Mouse (Mus musculus) adrenal gland, adult 18-20 months (tissue): ENCODE measurements around the gene Ndufa9. TPM values are rescaled to one million over a fixed set of nuclear protein-coding genes. Genes with fewer than 3 reads are reported as not detected.
A peak's percentile ranks its signal among the peaks of the same experiment; 100 is the strongest.

ENCODE experiments used
- DNase-seq, 2 experiments: peaks; one replicate each; pipeline ENCODE4 v3.0.0; 2021 to 2022; ENCODE audit warnings: low spot score in 2 of 2
- long read RNA-seq, 2 experiments: library from polyadenylated mRNA; stranded (forward); transcript quantifications; one replicate each; pipeline ENCODE4 v2.0.0; 2021
- total RNA-seq, 2 experiments: library from RNA; stranded (reverse); gene quantifications; 1 replicate in 1 of 2; 2 replicates in 1 of 2; pipeline ENCODE4 v1.2.3; 2021

The Ndufa9 gene
- total RNA-seq = 100 to 1,000 TPM; 233 to 311 TPM
- long read RNA-seq, experiment 1, transcript Ndufa9-203 (11 exons, 1,445 nt) = major isoform, 120 of 122 reads
- long read RNA-seq, experiment 1, partial matches to known transcripts = 0 of 122 reads
- long read RNA-seq, experiment 1, other reads (novel, unspliced or antisense) = 2 of 122 reads
- long read RNA-seq, experiment 2, transcript Ndufa9-203 (11 exons, 1,445 nt) = major isoform, 302 of 319 reads
- long read RNA-seq, experiment 2, partial matches to known transcripts = 10 of 319 reads
- long read RNA-seq, experiment 2, other reads (novel, unspliced or antisense) = 7 of 319 reads

DNA sequence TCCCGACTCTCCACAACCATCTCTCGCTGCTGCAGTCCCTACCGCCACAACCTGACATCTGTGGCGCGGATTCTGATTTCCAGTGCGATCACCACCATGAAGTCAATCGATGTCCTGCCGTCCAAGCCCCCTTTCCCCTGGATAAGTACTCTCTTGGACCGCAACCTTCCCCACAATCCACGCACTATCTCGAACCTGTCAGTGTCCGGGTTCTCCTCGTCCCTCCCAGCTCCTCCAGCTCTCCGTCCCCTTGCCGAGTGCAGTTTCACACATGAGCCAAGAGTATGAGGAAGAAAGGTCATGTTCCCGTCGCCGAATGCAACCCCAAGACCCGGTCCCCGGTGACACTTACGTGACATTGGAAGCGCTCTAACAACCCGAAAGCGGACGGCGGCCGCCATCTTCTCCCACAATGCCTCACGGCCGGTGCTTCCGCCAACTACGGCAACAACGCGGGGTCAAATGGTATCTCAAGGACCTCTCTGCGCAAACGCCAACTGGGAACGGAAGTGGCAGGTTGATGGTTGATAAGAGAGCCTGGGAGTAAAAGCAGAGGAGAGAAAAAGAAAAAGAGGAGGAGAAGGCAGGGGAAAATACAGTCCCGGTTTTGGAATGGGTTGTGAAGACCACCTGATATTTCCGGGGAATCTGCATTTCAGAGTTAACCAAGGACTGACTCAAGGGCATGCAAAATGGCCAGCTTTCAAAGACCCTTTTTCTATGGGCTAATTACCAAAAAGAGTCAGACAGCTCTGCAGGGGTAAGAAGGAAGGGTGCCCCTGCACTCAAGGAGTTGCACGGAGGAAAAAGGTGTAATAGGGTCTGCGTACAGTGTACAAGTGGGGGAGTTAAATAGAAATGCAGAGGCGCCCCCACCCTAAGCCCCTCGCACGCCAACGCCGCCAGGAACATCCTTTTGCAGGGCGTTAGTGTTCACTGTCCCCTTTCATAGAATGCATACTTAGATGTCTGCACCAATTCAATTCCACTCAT is at the start of gene Ndufa9:
Ndufa9 (minus strand) TSS at position 425 of the 993 bp plus-strand sequence.
- peak; percentile 95 to 97 for DNase-seq

DNA sequence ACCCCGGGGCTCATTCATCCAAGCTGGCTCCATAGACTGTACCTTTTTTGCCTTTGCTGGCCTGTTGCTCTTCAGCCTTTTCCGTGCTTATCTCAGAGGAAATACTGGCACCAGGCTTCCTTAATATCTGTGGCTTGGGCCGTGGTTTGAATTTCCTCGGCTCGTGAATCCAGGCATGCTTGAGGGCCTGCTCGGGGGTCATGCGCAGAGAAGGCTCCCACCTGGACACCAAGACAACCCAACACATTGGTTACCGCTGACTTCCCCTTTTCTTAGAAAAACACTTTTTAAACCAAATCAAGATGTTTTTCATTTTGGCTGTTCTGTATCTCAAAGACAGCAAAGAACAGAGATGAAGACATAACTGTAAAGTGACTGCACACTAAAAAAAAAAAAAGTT is 28.2 kb upstream of the Ndufa9 start:
- DNase-seq = no peak

DNA sequence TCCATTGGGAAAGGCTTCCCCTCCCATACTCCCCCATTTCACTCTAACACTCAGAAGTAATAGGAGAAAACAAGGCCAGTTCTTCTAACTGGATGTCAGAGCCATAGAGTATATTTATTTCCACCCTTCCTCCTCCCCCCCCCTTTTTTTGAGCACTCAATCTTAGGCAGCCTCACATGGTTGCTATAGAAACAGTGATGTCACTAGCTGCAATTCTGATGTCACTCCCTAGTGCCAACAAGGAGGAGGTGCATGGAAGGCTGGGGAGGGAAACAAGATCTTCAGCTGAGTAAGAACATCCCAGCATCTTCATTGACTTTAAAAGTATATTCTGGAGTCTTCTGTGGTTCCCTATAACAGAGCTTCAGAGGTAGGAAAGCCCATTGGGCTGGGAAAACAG is 3.9 kb upstream of the Ndufa9 start, which contains the start of gene Akap3:
Akap3 (plus strand) TSS at position 218 of the 400 bp plus-strand sequence.
- no peak for DNase-seq

DNA sequence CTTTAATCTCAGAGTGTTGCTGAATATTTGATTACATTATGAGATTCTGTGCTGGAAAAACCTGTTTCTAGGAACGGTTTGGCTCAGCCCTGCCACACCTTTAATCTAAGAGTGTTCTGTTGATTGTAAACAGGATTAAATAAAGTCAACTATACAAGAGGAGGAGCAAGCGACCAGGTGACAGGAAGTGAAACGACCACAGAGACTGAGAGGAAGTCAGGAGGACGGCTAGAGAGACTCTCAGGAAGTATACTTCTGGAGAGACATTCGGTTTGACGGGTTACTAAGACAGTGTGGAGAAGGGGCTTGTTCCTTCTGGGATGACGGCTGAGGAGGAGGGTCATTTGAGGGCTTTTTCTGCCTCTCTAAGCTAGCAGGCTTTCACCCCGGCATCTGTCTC is 12.3 kb downstream of the Ndufa9 start:
- no peak for DNase-seq

DNA sequence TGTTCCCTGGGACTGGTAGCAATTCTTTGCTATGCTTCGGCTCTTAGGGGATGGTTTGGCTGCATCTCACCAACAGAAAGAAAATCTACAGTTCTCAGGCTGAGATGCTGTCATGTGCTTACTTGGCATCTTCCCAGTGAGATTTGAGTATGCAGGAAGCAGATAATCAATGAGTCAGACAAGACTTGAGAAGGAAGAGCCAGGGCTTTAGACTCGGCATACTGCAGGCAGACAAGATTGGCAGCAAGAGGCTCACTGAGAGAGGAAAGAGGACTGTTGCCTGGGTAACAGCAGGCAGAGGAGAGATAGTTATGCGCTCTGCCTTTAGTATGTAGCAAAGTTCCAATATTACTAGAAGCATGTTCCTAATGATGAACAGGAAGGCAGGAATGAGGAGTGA is 25.8 kb downstream of the Ndufa9 start:
- DNase-seq = no peak

DNA sequence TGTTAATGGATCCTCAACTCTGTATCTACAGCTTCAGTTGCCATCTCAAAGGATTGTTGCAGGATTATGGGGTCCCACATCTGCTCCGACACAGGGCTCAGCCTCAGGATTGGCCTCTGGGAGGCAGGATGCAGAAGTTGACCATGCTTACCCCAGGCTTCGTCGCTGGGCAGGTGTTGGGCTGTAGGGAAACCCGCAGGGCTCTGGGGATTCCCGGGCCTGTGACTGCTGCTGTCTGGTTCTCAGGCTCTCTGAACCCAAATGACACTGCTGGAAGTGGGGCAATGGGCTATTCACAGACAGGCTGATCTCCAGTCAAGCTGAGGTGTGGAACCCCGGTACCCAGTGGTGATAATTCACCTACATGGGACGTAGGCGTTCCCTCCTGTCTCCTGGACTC is 32.6 kb downstream of the Ndufa9 start:
- no peak for DNase-seq

DNA sequence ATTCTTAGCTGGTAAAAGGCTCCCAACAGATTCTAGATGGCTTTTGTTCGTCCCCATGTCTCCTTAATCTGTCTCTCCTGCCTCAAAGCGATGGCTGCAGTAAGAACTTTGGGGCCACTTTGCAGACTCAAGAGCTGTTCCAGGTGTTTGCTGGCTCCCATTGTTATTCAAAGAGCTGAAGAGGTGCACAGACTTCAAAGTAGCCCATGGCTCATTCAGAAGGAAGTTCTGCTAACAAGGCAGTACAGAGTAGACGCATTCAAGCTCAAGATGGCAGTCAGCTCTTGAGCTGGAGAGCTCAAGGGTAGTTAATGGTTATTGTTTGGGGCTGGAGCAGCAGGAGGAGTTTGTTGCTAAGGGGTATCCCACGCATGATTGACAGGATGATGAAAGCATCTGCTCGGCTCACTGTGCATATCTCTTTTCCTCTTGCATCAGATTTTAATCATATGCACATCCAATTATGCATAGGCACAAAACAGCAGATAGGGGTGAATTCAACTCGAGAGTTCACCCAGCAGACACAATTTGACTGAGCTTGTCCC is 33.7 kb downstream of the Ndufa9 start:
- DNase-seq = no peak

DNA sequence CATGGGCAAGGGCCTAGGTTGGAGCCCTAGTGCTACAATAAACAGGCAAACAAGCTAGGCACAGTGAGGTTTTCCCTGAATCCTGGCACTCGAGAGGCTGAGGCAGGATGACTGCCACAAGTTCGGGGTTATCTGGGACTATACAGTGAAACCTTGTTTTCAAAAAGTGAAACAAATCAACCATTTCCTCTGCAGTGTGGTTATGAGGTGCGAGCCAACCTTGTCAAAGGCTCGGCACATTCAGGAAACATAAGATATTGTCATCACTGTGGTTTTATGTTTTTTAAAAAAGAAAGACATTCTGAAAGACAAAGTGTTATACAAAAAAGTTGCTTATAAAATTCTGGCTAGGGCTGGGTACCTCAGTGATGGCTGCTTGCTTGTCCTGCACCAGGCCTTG is 37.5 kb downstream of the Ndufa9 start:
- no peak for DNase-seq

DNA sequence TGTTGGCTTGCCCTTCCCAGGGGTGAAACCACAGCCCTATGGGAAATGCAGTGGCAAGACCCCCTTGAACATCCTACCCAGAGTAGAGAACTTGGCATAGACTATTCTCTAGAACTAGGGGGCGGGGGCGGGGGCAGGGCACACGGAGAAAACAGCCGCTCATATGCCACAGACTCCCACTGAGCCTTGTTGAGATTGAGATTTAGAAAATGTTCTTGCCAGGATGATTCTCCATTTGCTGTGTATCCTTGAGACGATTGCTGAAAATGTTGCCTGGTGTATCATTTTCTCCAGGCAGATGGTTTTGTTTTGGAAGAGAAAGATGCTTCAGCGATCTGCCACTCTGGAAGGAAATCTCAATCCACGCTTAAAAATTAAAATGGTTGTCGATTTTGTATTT is 40.4 kb downstream of the Ndufa9 start:
- no peak for DNase-seq

DNA sequence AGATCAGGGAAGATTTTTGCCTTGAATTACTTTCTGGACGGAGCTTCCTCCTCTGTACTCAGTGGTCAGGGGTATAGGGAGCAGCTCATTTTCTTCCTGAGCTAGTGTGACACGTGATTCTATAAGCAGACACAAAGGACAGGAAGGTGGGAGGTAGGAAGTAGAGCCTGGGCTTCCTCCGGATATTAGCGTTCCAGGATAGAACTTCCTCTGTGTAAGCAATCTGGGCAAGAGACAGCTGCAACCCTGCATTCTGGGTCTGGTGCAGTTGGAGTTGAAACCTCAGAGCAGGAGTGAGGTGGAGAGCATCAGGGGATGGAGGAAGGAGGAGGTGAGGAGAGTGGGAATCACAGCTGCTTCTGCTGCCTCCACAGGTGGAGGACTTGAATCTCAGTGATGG is 40.8 kb downstream of the Ndufa9 start:
- no peak for DNase-seq

DNA sequence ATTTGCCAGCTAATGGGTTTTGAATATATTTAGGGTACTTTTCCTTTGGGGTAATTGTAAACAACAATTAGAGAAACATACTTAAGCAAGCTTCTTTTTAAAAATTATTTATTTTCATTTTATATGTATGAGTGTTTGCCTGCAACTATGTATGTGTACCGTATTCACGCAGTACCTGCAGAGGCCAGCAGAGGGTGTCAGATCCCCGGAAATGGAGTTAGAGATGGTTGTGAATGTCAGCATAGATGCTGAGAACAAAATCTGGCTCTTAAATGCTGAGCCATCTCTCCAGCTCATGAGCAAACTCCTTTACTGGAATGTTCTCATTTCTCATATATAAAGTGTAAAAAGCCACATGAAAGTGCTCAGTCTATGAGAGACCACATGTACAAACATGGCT is 42.2 kb downstream of the Ndufa9 start:
- DNase-seq = no peak

DNA sequence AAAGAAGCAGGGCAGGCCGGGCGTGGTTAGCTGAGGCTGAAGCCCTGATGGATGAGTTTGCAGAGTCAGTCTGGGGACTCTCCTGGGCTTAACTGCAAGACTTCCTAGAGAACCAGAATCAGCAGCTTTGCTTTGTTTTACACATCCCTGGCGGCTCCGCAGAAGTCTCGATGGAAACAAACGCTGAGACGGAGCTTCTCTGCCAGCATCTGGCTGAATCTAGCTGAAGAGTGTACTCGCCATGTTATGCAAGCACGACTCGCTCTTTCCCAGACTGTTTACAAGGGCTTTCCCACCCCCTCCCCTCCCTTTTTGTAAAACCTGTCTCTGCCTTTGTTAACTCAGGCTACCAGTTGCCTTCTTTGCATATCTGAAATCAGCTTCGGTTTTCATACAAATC is 46.0 kb downstream of the Ndufa9 start:
- no peak for DNase-seq

DNA sequence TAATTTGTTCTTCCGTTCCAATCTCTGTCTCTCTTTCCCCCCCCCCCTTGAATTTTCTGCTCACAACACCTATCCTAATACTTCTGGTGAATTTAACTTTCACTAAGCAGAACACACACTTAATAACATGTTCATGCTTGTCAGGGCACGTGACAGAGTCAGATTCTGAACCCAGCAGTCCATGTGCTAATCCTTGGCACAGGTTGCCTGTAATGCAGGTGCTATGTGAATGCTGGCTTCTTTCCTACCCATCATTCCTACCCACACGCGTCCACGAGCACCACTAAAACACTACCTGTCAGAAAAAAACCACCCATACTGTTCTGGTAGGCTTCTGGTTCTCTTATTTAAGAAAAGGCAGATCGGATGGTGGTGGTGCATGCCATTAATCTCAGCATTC is 54.2 kb downstream of the Ndufa9 start:
- DNase-seq = no peak

DNA sequence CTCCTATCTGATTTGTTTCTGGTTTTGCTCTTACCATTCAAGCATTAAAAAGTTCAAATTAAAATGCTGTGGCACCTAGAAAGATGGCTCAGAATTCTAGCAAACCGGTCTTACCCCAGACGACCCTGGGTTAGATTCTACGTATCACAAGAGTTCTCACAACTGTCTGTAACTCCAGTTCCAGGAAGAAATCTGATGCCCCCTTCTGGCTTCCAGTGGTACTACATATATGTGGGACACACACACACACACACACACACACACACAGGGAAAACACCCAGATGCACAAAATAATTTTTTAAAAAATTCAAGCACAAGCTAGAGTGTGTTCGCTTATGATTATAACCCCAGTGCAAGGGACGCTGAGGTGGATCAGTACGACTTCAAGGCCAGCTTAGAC is 55.2 kb downstream of the Ndufa9 start:
- DNase-seq = no peak

DNA sequence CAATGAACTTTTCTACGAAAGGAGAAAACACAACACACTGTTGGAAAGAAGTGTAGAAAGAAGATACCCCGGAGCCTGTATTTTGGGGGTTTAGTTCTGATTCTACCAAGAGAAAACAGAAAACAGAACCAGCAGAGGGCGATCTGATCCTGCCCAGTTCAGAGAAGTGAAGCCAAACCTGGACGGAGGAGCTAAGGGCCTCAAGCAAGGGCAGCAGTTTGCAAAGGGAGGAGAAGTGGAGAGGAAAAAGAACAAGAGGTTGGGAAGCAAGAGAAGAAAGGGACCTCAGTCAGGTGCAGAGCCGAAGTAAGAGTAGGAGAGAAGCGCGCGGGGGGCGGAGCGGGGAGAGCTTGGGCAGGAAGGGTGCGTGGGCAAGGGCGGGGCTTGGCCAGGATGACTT is 57.0 kb downstream of the Ndufa9 start:
- DNase-seq = no peak

DNA sequence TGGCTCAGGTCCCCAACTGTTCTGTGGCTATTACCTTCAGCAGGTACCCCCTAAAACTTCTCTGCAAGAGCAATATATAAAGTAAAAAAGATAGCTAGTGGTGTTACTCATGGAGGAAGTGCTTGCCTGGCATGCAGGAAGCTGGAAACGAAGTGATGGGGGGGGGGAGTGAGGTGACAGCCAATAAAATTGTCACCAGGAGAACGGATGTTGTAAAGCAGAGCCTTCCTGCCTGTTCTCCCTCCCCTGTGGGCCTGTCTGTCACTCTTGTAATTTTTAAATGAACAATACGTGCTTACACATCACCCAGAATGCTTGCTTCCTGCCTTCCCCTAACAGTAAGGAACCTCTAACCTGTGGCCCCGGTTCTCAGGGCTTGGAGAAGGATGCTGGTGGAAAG is 57.4 kb downstream of the Ndufa9 start:
- no peak for DNase-seq

DNA sequence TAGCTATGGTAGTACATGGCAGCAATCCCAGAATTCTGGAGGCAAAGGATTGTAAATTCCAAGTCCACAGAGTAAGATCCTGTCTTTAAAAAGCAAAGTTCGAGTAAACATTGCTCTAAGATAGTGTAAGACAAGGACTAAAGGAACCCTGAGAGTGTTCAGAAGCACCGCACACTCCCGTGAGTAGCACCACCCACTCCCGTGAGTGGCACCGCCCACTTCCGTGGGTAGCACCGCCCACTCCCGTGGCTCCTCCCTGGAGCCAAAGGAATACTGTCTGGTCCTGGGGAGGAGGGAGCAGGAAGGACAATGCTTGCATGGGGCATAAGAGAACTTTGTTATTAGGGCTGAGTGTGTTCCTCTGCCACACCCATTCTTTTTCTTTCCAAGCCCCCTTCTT is 60.1 kb downstream of the Ndufa9 start:
- no peak for DNase-seq

DNA sequence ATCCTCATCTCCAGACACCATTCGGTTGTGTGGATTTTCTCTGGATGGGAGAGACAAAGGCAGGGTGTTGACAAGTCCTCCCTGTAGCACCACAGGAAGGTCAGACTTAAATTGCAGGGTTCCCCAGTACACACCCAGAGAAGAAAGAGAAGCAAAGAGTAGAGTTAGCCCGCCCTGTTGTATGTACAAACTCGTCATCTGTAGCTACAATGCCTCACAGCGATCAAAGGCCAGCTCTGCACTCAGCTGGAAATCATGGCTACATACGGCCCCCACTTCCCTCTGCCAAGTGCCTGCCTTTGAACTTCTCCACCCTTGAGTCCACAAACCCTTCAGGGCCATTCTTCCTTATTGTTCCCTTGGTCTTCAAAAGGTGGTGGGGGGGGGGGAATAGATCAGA is 64.7 kb downstream of the Ndufa9 start:
- no peak for DNase-seq

DNA sequence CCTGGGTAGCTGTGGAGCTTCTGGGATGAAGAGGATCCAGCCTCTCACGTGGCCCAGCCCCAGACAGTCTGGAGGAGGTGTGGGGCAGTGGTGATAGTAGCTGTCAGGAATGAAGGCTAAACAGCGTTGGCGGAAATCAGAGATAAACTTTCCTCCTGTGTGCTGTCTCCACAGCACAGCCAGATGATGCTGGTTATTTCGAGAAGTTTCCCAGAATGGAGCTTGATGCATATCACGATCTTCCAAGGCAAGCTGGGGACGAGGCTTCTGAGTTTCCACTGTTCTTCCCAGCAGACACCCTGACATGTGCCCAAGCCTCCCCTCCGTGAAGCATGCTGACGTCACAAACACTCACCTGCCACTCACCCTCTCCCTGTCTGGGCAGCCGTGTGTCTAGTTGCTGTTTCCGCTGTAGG is 65.3 kb downstream of the Ndufa9 start:
- DNase-seq = no peak

DNA sequence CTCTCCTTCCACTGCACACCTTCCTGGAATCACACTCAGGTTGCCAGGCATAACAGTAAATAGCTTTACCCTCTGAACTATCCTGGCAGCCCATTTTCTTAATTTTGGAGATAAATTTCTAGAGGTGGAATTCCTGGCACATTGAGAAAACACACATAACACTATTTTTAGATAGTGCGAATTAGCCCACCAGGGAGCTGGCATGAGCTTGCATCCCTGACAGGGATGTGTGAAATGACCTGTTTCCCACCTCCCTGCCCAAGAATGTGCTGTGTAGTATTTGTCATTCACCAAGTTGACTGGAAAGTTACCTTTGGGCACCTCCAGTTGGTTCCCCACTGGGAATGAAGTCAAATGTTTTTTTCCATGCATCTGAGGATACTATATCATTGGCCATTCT is 65.9 kb downstream of the Ndufa9 start:
- DNase-seq = no peak

DNA sequence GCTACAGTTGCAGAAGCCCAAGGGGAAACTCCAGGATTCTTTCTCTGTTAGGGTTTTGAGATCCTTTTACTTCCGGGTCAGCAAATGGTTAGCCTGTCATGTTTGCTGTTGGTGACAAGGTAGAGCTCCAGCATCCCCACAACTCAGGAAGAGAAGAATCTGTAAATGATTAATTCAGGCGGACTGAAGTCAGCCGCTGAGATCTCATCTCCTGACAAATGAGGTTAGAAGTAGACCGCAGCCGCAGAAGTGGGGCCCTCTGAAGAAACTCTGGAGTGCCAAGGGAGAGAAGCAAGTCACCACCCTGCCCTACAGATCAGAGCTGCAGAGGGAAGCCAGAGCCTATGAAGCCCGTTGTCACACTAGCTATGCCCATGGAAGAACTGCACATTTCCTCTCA is 71.0 kb downstream of the Ndufa9 start:
- DNase-seq = no peak

DNA sequence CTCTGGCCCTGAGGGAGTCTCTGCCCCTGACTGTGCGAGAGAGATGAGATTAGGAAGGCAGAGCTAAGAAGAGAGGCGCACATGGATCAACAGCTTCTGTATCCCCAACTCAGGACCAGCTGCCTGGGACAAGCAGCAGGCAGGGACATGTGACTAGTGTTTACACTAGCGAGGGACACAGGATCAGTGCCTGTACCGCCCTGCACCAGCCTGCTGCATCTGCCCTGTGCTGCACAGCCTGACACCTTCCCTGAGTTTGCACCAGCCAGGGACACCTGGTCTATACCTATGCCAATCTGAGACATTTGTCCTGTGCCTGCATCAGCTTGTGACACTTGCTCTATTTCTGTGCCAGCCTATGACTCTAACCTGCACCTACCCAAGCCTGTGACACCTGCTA is 75.1 kb downstream of the Ndufa9 start:
- no peak for DNase-seq
